Mouse (Mus musculus): ENCODE measurements around the gene Crb2. TPM values are rescaled to one million over a fixed set of nuclear protein-coding genes. Genes with fewer than 3 reads are reported as not detected.

Gene Crb2
- polyA plus RNA-seq, 1 experiment from 2014 or later = 0.51 TPM

DNA sequence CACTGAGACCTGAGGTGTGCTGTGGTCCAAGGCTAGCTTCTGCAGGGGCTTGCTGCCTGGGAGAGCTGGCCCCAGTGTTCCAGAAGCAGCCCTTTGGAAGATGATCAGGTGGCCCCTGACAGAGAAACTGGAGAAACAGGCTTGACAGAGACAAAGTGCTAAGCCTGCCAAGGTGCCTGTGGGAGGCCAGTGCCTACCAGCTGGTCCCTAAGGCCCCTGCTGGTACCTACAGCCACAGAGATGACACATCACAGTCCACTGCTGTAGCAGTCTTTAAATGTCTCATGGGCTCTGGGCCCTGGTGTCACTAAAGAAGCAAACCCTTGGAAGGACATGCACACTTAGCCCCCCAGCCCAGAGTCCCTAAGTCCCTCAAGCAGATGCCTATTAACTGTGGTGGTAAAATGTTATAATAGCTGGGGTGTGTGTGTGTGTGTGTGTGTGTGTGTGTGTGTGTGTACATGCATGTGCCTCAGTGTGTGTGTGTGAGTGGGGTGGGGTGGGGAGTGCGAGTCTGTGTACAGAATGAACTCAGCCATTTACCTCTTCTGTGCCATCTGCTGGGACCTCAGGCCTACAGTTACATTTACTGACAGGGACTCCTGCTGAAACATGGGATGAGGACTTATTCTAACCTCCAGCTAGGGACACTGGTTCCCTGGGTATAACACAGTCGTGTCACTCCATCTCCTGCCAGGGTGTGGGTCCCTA is 19.7 kb upstream of the Crb2 start:
- Histone ChIP-seq H3K9me3 (ENCODE audit: control insufficient read depth) (no peaks in the 10 kb centered on the region), H3K27ac (ENCODE audit: low read depth, low read length) (no peak overlapping the region), H3K4me2 (replicated peaks; ENCODE audit: low read depth) (no peak overlapping the region), H3K4me1 (replicated peaks; ENCODE audit: control insufficient read depth, insufficient read depth, low read length) (no peaks in the 10 kb centered on the region), H3K27me3 (replicated peaks; ENCODE audit: control insufficient read depth, insufficient read depth, low read length) (no peaks in the 10 kb centered on the region), H3K9ac (ENCODE audit: low read depth, low read length) (no peak overlapping the region), H3K36me3 (ENCODE audit: control insufficient read depth, insufficient read depth) (no peaks in the 10 kb centered on the region), H3K4me3 (ENCODE audit: low read depth, low read length) (no peak overlapping the region)
- TF ChIP-seq CTCF (IDR thresholded peaks at IDR 0.05; ENCODE audit: low read depth) = no peak
- ATAC-seq = no peak
- 80% methylated on average over 2 of the region's 2 CpGs for WGBS

DNA sequence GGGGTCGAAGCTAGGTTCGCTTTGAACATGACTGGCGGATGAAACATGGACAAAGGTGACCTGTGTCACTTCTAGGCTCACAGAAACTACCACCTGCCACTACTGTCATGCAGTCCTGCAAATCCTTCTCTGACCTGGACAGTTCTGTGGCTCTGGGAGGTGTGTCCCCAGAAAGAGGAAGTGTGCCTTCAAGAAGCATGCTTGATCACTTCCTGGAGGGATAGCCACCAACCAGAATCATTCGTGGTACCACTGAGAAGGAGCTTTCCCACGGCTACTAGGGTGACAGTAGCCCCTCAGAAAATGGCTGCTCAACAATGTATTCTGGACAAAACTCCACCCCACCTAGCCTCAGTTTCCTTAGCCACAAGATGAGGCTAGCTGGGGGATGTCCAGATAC is 19.0 kb upstream of the Crb2 start:
- WGBS = 79% methylated on average over 5 of the region's 5 CpGs
- Histone ChIP-seq H3K4me2 (replicated peaks; ENCODE audit: low read depth) (no peak overlapping the region), H3K9ac (ENCODE audit: low read depth, low read length) (no peak overlapping the region), H3K9me3 (ENCODE audit: control insufficient read depth) (no peaks in the 10 kb centered on the region), H3K4me1 (replicated peaks; ENCODE audit: control insufficient read depth, insufficient read depth, low read length) (no peaks in the 10 kb centered on the region), H3K4me3 (ENCODE audit: low read depth, low read length) (no peak overlapping the region), H3K27ac (ENCODE audit: low read depth, low read length) (no peak overlapping the region), H3K27me3 (replicated peaks; ENCODE audit: control insufficient read depth, insufficient read depth, low read length) (no peaks in the 10 kb centered on the region), H3K36me3 (ENCODE audit: control insufficient read depth, insufficient read depth) (no peaks in the 10 kb centered on the region)
- no peak for TF ChIP-seq CTCF (IDR thresholded peaks at IDR 0.05; ENCODE audit: low read depth)
- no peak for ATAC-seq

DNA sequence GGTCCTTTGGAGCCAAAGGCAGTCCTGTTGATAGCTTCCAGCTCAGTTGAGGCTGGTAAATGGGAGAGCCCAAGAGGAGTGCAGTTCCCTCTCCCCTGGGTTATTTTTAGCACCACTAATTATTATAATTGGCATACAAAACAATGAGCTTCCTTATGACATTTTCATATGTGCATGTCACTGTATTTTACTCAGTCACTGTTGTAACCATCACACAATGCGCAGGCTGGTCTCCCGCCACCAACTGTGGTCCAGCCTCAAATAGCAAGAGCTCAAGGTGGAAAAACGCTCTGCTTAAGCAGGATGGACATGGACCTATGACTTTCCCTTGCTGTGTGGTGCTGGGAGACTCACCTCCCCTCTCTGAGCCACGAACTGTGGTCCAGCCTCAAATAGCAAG is 18.3 kb upstream of the Crb2 start:
- Histone ChIP-seq H3K9me3 (ENCODE audit: control insufficient read depth) (no peaks in the 10 kb centered on the region), H3K36me3 (ENCODE audit: control insufficient read depth, insufficient read depth) (no peaks in the 10 kb centered on the region), H3K9ac (ENCODE audit: low read depth, low read length) (no peak overlapping the region), H3K4me1 (replicated peaks; ENCODE audit: control insufficient read depth, insufficient read depth, low read length) (no peaks in the 10 kb centered on the region), H3K27me3 (replicated peaks; ENCODE audit: control insufficient read depth, insufficient read depth, low read length) (no peaks in the 10 kb centered on the region), H3K4me3 (ENCODE audit: low read depth, low read length) (no peak overlapping the region), H3K27ac (ENCODE audit: low read depth, low read length) (no peak overlapping the region), H3K4me2 (replicated peaks; ENCODE audit: low read depth) (no peak overlapping the region)
- no peak for ATAC-seq
- WGBS = 81% methylated on average over 4 of the region's 4 CpGs
- TF ChIP-seq CTCF (IDR thresholded peaks at IDR 0.05; ENCODE audit: low read depth) = no peak

DNA sequence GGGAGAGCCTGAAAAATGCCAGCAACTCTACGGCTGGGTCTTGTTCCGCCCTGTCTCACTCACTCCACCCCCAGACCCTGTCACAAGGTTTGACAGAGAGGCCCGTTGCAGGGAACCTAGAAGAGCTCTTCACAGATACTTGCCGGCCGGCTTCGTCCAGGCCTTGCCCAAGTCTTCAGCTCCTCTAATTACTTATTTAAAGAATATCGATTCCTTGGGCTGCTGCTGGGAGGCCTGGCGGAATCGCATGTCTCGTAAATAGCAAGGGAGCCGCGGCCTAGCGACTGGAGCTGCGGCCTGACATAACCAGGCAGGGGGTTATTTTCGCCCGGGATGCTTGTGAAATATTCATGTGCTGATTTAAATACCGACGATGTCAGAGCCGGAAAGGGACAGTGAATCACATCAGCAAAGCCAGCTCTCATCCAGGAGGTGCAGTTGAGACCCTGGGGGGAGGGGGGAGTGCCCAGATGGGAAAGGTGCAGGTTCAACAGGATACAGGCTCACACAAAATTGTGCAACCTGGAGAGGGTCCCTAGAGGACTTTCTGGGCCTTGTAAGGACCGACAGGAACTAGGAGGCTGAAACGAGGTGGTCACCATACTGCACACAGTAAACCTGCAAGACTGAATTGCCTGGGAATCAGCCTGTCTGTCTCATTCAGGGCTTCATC is 17.6 kb upstream of the Crb2 start:
- no peak for TF ChIP-seq CTCF (IDR thresholded peaks at IDR 0.05; ENCODE audit: low read depth)
- no peak for ATAC-seq
- Histone ChIP-seq H3K36me3 (ENCODE audit: control insufficient read depth, insufficient read depth) (no peaks in the 10 kb centered on the region), H3K4me1 (replicated peaks; ENCODE audit: control insufficient read depth, insufficient read depth, low read length) (no peaks in the 10 kb centered on the region), H3K27me3 (replicated peaks; ENCODE audit: control insufficient read depth, insufficient read depth, low read length) (no peaks in the 10 kb centered on the region), H3K4me3 (ENCODE audit: low read depth, low read length) (no peak overlapping the region), H3K9me3 (ENCODE audit: control insufficient read depth) (no peaks in the 10 kb centered on the region), H3K27ac (ENCODE audit: low read depth, low read length) (no peak overlapping the region), H3K4me2 (replicated peaks; ENCODE audit: low read depth) (no peak overlapping the region), H3K9ac (ENCODE audit: low read depth, low read length) (no peak overlapping the region)
- WGBS = 29% methylated on average over 21 of the region's 21 CpGs

DNA sequence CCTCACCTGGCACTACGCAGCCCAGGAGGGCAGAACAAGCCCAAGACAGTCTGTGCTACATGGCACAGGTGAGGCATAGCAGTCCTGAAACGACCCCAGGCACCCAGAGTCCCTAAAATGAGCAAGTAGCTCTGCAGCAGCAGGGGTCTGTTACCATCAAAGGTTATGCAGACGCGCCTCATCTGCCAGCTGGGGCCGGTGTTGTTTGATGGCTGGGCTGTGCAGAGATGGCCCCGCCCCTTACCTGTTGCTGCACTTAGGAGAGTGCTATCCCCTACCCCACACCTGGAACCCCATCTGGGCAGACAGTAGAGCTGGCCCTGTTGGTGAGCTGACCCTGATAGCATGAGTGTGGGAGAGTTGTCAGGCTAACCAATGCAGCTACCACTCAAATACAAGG is 15.4 kb upstream of the Crb2 start:
- no peak overlapping the region for H3K9ac ChIP-seq (ENCODE audit: low read depth, low read length)
- H3K36me3 ChIP-seq (ENCODE audit: control insufficient read depth, insufficient read depth) = no peaks in the 10 kb centered on the region
- H3K9me3 ChIP-seq (ENCODE audit: control insufficient read depth) = no peaks in the 10 kb centered on the region
- no peaks in the 10 kb centered on the region for H3K27me3 ChIP-seq (replicated peaks; ENCODE audit: control insufficient read depth, insufficient read depth, low read length)
- TF ChIP-seq CTCF (IDR thresholded peaks at IDR 0.05; ENCODE audit: low read depth) = no peak
- no peaks in the 10 kb centered on the region for H3K4me1 ChIP-seq (replicated peaks; ENCODE audit: control insufficient read depth, insufficient read depth, low read length)
- WGBS = 72% methylated on average over 6 of the region's 6 CpGs
- no peak overlapping the region for H3K4me2 ChIP-seq (replicated peaks; ENCODE audit: low read depth)
- no peak overlapping the region for H3K4me3 ChIP-seq (ENCODE audit: low read depth, low read length)
- H3K27ac ChIP-seq (ENCODE audit: low read depth, low read length) = no peak overlapping the region
- ATAC-seq = no peak

DNA sequence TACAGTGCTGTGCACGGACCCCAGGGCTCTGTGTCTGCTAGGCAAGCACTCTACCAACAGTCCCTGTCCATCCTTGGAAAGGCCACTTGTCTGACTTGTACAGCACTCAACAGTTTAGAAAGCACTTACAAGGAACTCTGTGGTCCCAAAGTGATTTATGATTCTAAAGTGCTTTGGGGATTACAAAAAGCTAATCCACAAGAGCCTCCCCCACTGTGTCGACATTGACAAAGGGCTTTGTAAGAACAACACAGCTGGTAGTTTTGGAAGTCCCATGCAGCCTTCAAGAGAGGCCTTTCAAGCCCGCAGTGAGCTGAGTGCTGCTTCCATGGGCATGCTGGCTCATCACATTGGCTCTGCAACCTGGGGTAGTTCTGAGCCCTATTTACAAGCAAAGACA is 12.4 kb upstream of the Crb2 start:
- no peak for TF ChIP-seq CTCF (IDR thresholded peaks at IDR 0.05; ENCODE audit: low read depth)
- H3K27ac ChIP-seq (ENCODE audit: low read depth, low read length) = no peak overlapping the region
- H3K9ac ChIP-seq (ENCODE audit: low read depth, low read length) = no peak overlapping the region
- ATAC-seq = no peak
- WGBS = 32% methylated on average over 3 of the region's 3 CpGs
- H3K27me3 ChIP-seq (replicated peaks; ENCODE audit: control insufficient read depth, insufficient read depth, low read length) = no peaks in the 10 kb centered on the region
- H3K4me3 ChIP-seq (ENCODE audit: low read depth, low read length) = no peak overlapping the region
- H3K4me1 ChIP-seq (replicated peaks; ENCODE audit: control insufficient read depth, insufficient read depth, low read length) = no peaks in the 10 kb centered on the region
- no peak overlapping the region for H3K4me2 ChIP-seq (replicated peaks; ENCODE audit: low read depth)
- H3K9me3 ChIP-seq (ENCODE audit: control insufficient read depth) = no peaks in the 10 kb centered on the region
- H3K36me3 ChIP-seq (ENCODE audit: control insufficient read depth, insufficient read depth) = no peaks in the 10 kb centered on the region
